Mouse (Mus musculus) heart, postnatal 4 days (tissue): ENCODE data around the gene Kremen1. TPM values are rescaled to one million over a fixed set of nuclear protein-coding genes. Genes with fewer than 3 reads are reported as not detected.
A peak's percentile ranks its signal among the peaks of the same experiment; 100 is the strongest.

ENCODE experiments used
- DNase-seq: peaks from one replicate; pipeline ENCODE4 v3.0.0; 2021
- total RNA-seq, 2 experiments: library from RNA; stranded (reverse); gene quantifications; 2 replicates each; pipeline ENCODE4 v1.2.3; 2021

Kremen1 gene
- total RNA-seq, 2 experiments from 2014 or later = 75.7 to 76.7 TPM

- no peak for DNase-seq
These were observed 94.0 kb downstream of the Kremen1 start for GRCm38 (mm10) chr11:5167311-5167710.

GRCm38 (mm10) chr11:5165471-5165916, 95.9 kb downstream of the Kremen1 start:
- DNase-seq = peak; percentile 82

- DNase-seq = no peak
These were observed 97.0 kb downstream of the Kremen1 start for GRCm38 (mm10) chr11:5164310-5164709.

- DNase-seq = no peak
These were observed 97.9 kb downstream of the Kremen1 start for GRCm38 (mm10) chr11:5163421-5163820.

GRCm38 (mm10) chr11:5160722-5161485, 100.5 kb downstream of the Kremen1 start:
- peak; percentile 65 for DNase-seq

GRCm38 (mm10) chr11:5158056-5158455, 103.3 kb downstream of the Kremen1 start:
- no peak for DNase-seq

- no peak for DNase-seq
These were observed 106.2 kb downstream of the Kremen1 start for GRCm38 (mm10) chr11:5154961-5155805.

- peak; percentile 37 for DNase-seq
These were observed 109.5 kb downstream of the Kremen1 start, which contains the start of gene Emid1 for GRCm38 (mm10) chr11:5151680-5152337. Emid1 (minus strand) TSS chr11:5152257.

- DNase-seq = no peak
These were observed 110.1 kb downstream of the Kremen1 start for GRCm38 (mm10) chr11:5151247-5151630.

- no peak for DNase-seq
These were observed 110.7 kb downstream of the Kremen1 start for GRCm38 (mm10) chr11:5150416-5151246.

- DNase-seq = no peak
These were observed 111.4 kb downstream of the Kremen1 start for GRCm38 (mm10) chr11:5149955-5150354.

GRCm38 (mm10) chr11:5149249-5149648, 112.1 kb downstream of the Kremen1 start:
- no peak for DNase-seq

- no peak for DNase-seq
These were observed 115.8 kb downstream of the Kremen1 start for GRCm38 (mm10) chr11:5145600-5145999.

- DNase-seq = no peak
These were observed 119.4 kb downstream of the Kremen1 start for GRCm38 (mm10) chr11:5141965-5142364.

Other genes starting within 250 kb of the Kremen1 start
- 1 to 10 TPM in 1 of 2 experiments, under 1 TPM in 1; 0.41 to 1.0 TPM for gene Rasl10a, start 203.4 kb downstream of the Kremen1 start, total RNA-seq
- 10 to 100 TPM; 20.3 to 22.1 TPM for gene Gas2l1, start 196.2 kb downstream of the Kremen1 start, total RNA-seq
- gene Rhbdd3, start 162.6 kb downstream of the Kremen1 start, total RNA-seq = 10 to 100 TPM; 19.4 to 20.6 TPM
- gene Ewsr1, start 162.3 kb downstream of the Kremen1 start, total RNA-seq = 100 to 1,000 TPM; 247 to 254 TPM
- gene Emid1, start 109.3 kb downstream of the Kremen1 start, total RNA-seq = 1 to 10 TPM; 4.4 to 4.7 TPM
- gene Znrf3, start 183.3 kb upstream of the Kremen1 start, total RNA-seq = 10 to 100 TPM; 15.2 to 18.0 TPM